Mouse (Mus musculus): ENCODE results near the gene Cnga1.
A peak's percentile ranks its signal among the peaks of the same experiment; 100 is the strongest.

Gene Cnga1

GRCm38 (mm10) chr5:72644175-72644574, at the start of gene Cnga1:
Cnga1 (minus strand) TSS chr5:72644275.
- no peak for DNase-seq (ENCODE audit: low read depth in 1 of 2, low spot score in 2 of 2)

- no peak for DNase-seq (ENCODE audit: low read depth in 1 of 2, low spot score in 2 of 2)
Measured at GRCm38 (mm10) chr5:72690516-72690915, 46.4 kb upstream of the Cnga1 start.

- no peak for DNase-seq (ENCODE audit: low read depth in 1 of 2, low spot score in 2 of 2)
Measured at GRCm38 (mm10) chr5:72689556-72689955, 45.5 kb upstream of the Cnga1 start.

GRCm38 (mm10) chr5:72681451-72681850, 37.4 kb upstream of the Cnga1 start:
- no peak for DNase-seq (ENCODE audit: low read depth in 1 of 2, low spot score in 2 of 2)

- DNase-seq (ENCODE audit: low read depth in 1 of 2, low spot score in 2 of 2): no peak
Measured at GRCm38 (mm10) chr5:72674994-72675542, 31.0 kb upstream of the Cnga1 start.

GRCm38 (mm10) chr5:72671017-72671699, 27.1 kb upstream of the Cnga1 start:
- DNase-seq (ENCODE audit: low read depth in 1 of 2, low spot score in 2 of 2): no peak

GRCm38 (mm10) chr5:72668351-72668750, 24.3 kb upstream of the Cnga1 start:
- no peak for DNase-seq (ENCODE audit: low read depth in 1 of 2, low spot score in 2 of 2)

GRCm38 (mm10) chr5:72666428-72666827, 22.4 kb upstream of the Cnga1 start:
- no peak for DNase-seq (ENCODE audit: low read depth in 1 of 2, low spot score in 2 of 2)

GRCm38 (mm10) chr5:72665281-72665680, 21.2 kb upstream of the Cnga1 start:
- peak in 1 of 2 experiments; percentile 22 for DNase-seq (ENCODE audit: low read depth in 1 of 2, low spot score in 2 of 2)

GRCm38 (mm10) chr5:72664854-72665253, 20.8 kb upstream of the Cnga1 start:
- no peak for DNase-seq (ENCODE audit: low read depth in 1 of 2, low spot score in 2 of 2)

- DNase-seq (ENCODE audit: low read depth in 1 of 2, low spot score in 2 of 2): no peak
Measured at GRCm38 (mm10) chr5:72664126-72664525, 20.1 kb upstream of the Cnga1 start.

- DNase-seq (ENCODE audit: low read depth in 1 of 2, low spot score in 2 of 2): no peak
Measured at GRCm38 (mm10) chr5:72661051-72661781, 17.1 kb upstream of the Cnga1 start.

- DNase-seq (ENCODE audit: low read depth in 1 of 2, low spot score in 2 of 2): no peak
Measured at GRCm38 (mm10) chr5:72658375-72658774, 14.3 kb upstream of the Cnga1 start.

- DNase-seq (ENCODE audit: low read depth in 1 of 2, low spot score in 2 of 2): no peak
Measured at GRCm38 (mm10) chr5:72656270-72656791, 12.3 kb upstream of the Cnga1 start.

- no peak for DNase-seq (ENCODE audit: low read depth in 1 of 2, low spot score in 2 of 2)
Measured at GRCm38 (mm10) chr5:72653068-72653674, 9.1 kb upstream of the Cnga1 start.

- no peak for DNase-seq (ENCODE audit: low read depth in 1 of 2, low spot score in 2 of 2)
Measured at GRCm38 (mm10) chr5:72648987-72649735, 5.1 kb upstream of the Cnga1 start.

GRCm38 (mm10) chr5:72647958-72648595, 4.0 kb upstream of the Cnga1 start:
- DNase-seq (ENCODE audit: low read depth in 1 of 2, low spot score in 2 of 2): no peak

GRCm38 (mm10) chr5:72647418-72647907, 3.4 kb upstream of the Cnga1 start, which contains the start of gene Nipal1:
Nipal1 (plus strand) TSS chr5:72647795.
- DNase-seq (ENCODE audit: low read depth in 1 of 2, low spot score in 2 of 2): no peak

- DNase-seq (ENCODE audit: low read depth in 1 of 2, low spot score in 2 of 2): no peak
Measured at GRCm38 (mm10) chr5:72646996-72647395, 2.9 kb upstream of the Cnga1 start.

- DNase-seq (ENCODE audit: low read depth in 1 of 2, low spot score in 2 of 2): no peak
Measured at GRCm38 (mm10) chr5:72646131-72646530, 2.1 kb upstream of the Cnga1 start.

Measured in monocyte, adult 2 months (primary cell).